In genomic region chr7:46226253-46226652, GRCm38 (mm10) we compare ENCODE assay signal across 9 mouse cellular contexts. TPM values are rescaled to one million over a fixed set of nuclear protein-coding genes. Genes with fewer than 3 reads are reported as not detected.
DNase-seq lines count a peak whose midpoint lies in the region; ATAC-seq and TF ChIP-seq lines count a peak whose summit lies in the region.
"Had no signal": no experiment of that assay in that cellular context is flagged by ENCODE, and none has a peak within 500 bp of the region (broad histone marks: within the 10 kb centered on the region; RNA-seq: fewer than 3 reads in every experiment).

No protein-coding gene starts in this region.

- peak; percentile 53 for DNase-seq in CD4-positive, CD25-positive, alpha-beta regulatory T cell, adult 2 months (ENCODE audit: low read depth, low spot score)
- DNase-seq in ovary, postnatal 36 days (ENCODE audit: low spot score): peak; percentile 41
- no peak for DNase-seq in ovary, postnatal 10 days (ENCODE audit: low spot score)
- peak; percentile 70 for DNase-seq in embryo, embryonic 11 days
- peak; percentile 43 for DNase-seq in kidney, postnatal 14 days
- peak; percentile 61 for DNase-seq in liver, postnatal 0 days
- peak; percentile 47 for DNase-seq in splenic B cell, adult 2 months (ENCODE audit: low read depth, low spot score)

- H3K4me3 ChIP-seq in liver, postnatal 0 days (ENCODE audit: low read depth, low read length): no peak overlapping the region
- H3K4me3 ChIP-seq: heart, embryonic 13.5 days had no signal

- no peaks in the 10 kb centered on the region for H3K4me1 ChIP-seq in liver, postnatal 0 days (ENCODE audit: insufficient read depth)

- H3K9ac ChIP-seq in liver, postnatal 0 days (replicated peaks): no peak overlapping the region
- H3K9ac ChIP-seq: heart, embryonic 13.5 days had no signal

- no peak overlapping the region for H3K27ac ChIP-seq in liver, postnatal 0 days (ENCODE audit: low read depth)
- H3K27ac ChIP-seq: heart, embryonic 13.5 days had no signal

- TF ChIP-seq CTCF in liver, postnatal 0 days (IDR thresholded peaks at IDR 0.05; ENCODE audit: low read depth): peak; percentile 77

- H3K9me3 ChIP-seq in liver, postnatal 0 days (ENCODE audit: low read length): no peaks in the 10 kb centered on the region
- H3K9me3 ChIP-seq: heart, embryonic 13.5 days had no signal

- no peak for ATAC-seq in CD4-positive, CD25-positive, alpha-beta regulatory T cell, adult 4 months
- no peak for ATAC-seq in liver, postnatal 0 days

- no peaks in the 10 kb centered on the region for H3K27me3 ChIP-seq in liver, postnatal 0 days (ENCODE audit: insufficient read depth, low read length)
- H3K27me3 ChIP-seq in splenic B cell, adult 2 months (ENCODE audit: control insufficient read depth, insufficient read depth, low read length, poor library complexity, severe bottlenecking): no peaks in the 10 kb centered on the region

- TF ChIP-seq EP300 in liver, postnatal 0 days (IDR thresholded peaks at IDR 0.05; ENCODE audit: low read depth): no peak

- no peak overlapping the region for H3K4me2 ChIP-seq in liver, postnatal 0 days (ENCODE audit: low read depth, low read length)
- H3K4me2 ChIP-seq: heart, embryonic 13.5 days had no signal

- 23% methylated on average over 7 of the region's 7 CpGs for WGBS in liver, postnatal 0 days (ENCODE audit: insufficient replicate concordance)

- H3K36me3 ChIP-seq in liver, postnatal 0 days (replicated peaks; ENCODE audit: insufficient read depth, low read length): no peaks in the 10 kb centered on the region
- H3K36me3 ChIP-seq in splenic B cell, adult 2 months (ENCODE audit: control insufficient read depth, insufficient read depth, low read length, poor library complexity, severe bottlenecking): no peaks in the 10 kb centered on the region
- H3K36me3 ChIP-seq: heart, embryonic 13.5 days had no signal

RNA-seq across cellular contexts. Expression of gene Ush1c, which starts 12.1 kb away (rescaled TPM):
- polyA plus RNA-seq in CD4-positive, CD25-positive, alpha-beta regulatory T cell, adult 4 months (2017; shearing (Covaris generic)): not detected
- 0.08 and 0.11 TPM in 2 replicates for polyA plus RNA-seq in liver, postnatal 0 days (2015; fragmentation: Nextera tagmentation; extraction: Ambion mirVana)

RNA-seq across cellular contexts. Expression of gene Otog, which starts 14.5 kb away (rescaled TPM):
- polyA plus RNA-seq in CD4-positive, CD25-positive, alpha-beta regulatory T cell, adult 4 months (2017; shearing (Covaris generic)): not detected
- not detected in 2 replicates for polyA plus RNA-seq in liver, postnatal 0 days (2015; fragmentation: Nextera tagmentation; extraction: Ambion mirVana)

RNA-seq across cellular contexts. Expression of gene Abcc8, which starts 46.4 kb away (rescaled TPM):
- not detected for polyA plus RNA-seq in CD4-positive, CD25-positive, alpha-beta regulatory T cell, adult 4 months (2017; shearing (Covaris generic))
- 0.09 and 0.11 TPM in 2 replicates for polyA plus RNA-seq in liver, postnatal 0 days (2015; fragmentation: Nextera tagmentation; extraction: Ambion mirVana)
